Comparison of ENCODE assay signal across 11 mouse cellular contexts in the genomic region with DNA sequence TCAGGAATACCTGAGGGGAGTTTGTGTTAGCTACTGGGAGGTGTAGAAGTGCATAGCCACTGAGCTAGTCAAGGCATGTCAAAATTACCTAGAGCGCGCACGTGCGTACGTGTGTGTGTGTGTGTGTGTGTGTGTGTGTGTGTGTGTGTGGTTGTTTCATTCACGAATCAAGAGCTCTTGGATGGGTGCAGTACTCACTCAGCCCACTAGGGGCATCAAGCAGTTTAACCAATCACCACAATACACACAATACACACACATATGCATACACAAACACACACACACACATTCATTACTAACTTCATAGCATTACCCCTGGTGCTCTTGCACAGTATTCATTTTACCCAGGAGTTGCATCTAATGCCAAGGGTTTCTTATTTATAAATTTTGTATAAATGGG.
DNase-seq lines count a peak whose midpoint lies in the region; ATAC-seq and TF ChIP-seq lines count a peak whose summit lies in the region.
"Had no signal": no experiment of that assay in that cellular context is flagged by ENCODE, and none has a peak within 500 bp of the region (broad histone marks: within the 10 kb centered on the region; RNA-seq: fewer than 3 reads in every experiment).

No protein-coding gene starts in this region.

- H3K36me3 ChIP-seq in hindbrain, embryonic 10.5 days = no peaks in the 10 kb centered on the region
- no peaks in the 10 kb centered on the region for H3K36me3 ChIP-seq in hindbrain, embryonic 13.5 days
- H3K36me3 ChIP-seq in lung, embryonic 14.5 days (ENCODE audit: insufficient read depth) = no peaks in the 10 kb centered on the region
- H3K36me3 ChIP-seq in embryonic facial prominence, embryonic 11.5 days (replicated peaks; ENCODE audit: control insufficient read depth, insufficient read depth, low read depth, low read length) = no peaks in the 10 kb centered on the region
- H3K36me3 ChIP-seq: forebrain, embryonic 10.5 days had no signal

- WGBS in hindbrain, embryonic 10.5 days = 86% methylated on average over 6 of the region's 6 CpGs
- WGBS in hindbrain, embryonic 13.5 days = 88% methylated on average over 6 of the region's 6 CpGs
- WGBS in lung, embryonic 14.5 days = 83% methylated on average over 6 of the region's 6 CpGs
- WGBS in embryonic facial prominence, embryonic 11.5 days = 81% methylated on average over 6 of the region's 6 CpGs

- no peaks in the 10 kb centered on the region for H3K9me3 ChIP-seq in hindbrain, embryonic 10.5 days
- H3K9me3 ChIP-seq in hindbrain, embryonic 13.5 days = no peaks in the 10 kb centered on the region
- no peaks in the 10 kb centered on the region for H3K9me3 ChIP-seq in lung, embryonic 14.5 days (ENCODE audit: low read depth, low read length)
- H3K9me3 ChIP-seq in embryonic facial prominence, embryonic 11.5 days (replicated peaks; ENCODE audit: control insufficient read depth, low read length) = no peaks in the 10 kb centered on the region
- H3K9me3 ChIP-seq: forebrain, embryonic 10.5 days had no signal

- peak; percentile 26 for DNase-seq in hindbrain, embryonic 10.5 days (ENCODE audit: low spot score)
- peak; percentile 6 for DNase-seq in lung, embryonic 14.5 days
- no peak for DNase-seq in lung, postnatal 14 days
- DNase-seq in MEL-GATA-1-ER (ENCODE audit: extremely low read depth, low read depth) = peak; percentile 1
- DNase-seq in embryonic facial prominence, embryonic 11.5 days (ENCODE audit: low spot score) = peak; percentile 33
- no peak for DNase-seq in ovary, postnatal 10 days (ENCODE audit: low spot score)
- DNase-seq in adrenal gland, adult 2 months = no peak
- DNase-seq: cerebellum, adult 11-12 months; lung, adult 18-20 months had no signal

- no peaks in the 10 kb centered on the region for H3K27me3 ChIP-seq in hindbrain, embryonic 10.5 days (ENCODE audit: insufficient read depth, poor library complexity, severe bottlenecking)
- no peaks in the 10 kb centered on the region for H3K27me3 ChIP-seq in hindbrain, embryonic 13.5 days
- H3K27me3 ChIP-seq in lung, embryonic 14.5 days (ENCODE audit: insufficient read depth, low read length) = no peaks in the 10 kb centered on the region
- no peaks in the 10 kb centered on the region for H3K27me3 ChIP-seq in embryonic facial prominence, embryonic 11.5 days (ENCODE audit: control insufficient read depth, insufficient read depth, low read length)

- no peak overlapping the region for H3K9ac ChIP-seq in hindbrain, embryonic 13.5 days
- H3K9ac ChIP-seq in lung, embryonic 14.5 days = no peak overlapping the region
- no peak overlapping the region for H3K9ac ChIP-seq in embryonic facial prominence, embryonic 11.5 days (replicated peaks; ENCODE audit: low read length)

- no peak overlapping the region for H3K4me3 ChIP-seq in hindbrain, embryonic 10.5 days
- no peak overlapping the region for H3K4me3 ChIP-seq in hindbrain, embryonic 13.5 days
- no peak overlapping the region for H3K4me3 ChIP-seq in lung, embryonic 14.5 days (ENCODE audit: low read depth, low read length)
- no peak overlapping the region for H3K4me3 ChIP-seq in embryonic facial prominence, embryonic 11.5 days (ENCODE audit: low read depth, low read length)
- H3K4me3 ChIP-seq: forebrain, embryonic 10.5 days had no signal

- H3K27ac ChIP-seq in hindbrain, embryonic 10.5 days = no peak overlapping the region
- no peak overlapping the region for H3K27ac ChIP-seq in hindbrain, embryonic 13.5 days
- H3K27ac ChIP-seq in lung, embryonic 14.5 days (ENCODE audit: low read depth) = no peak overlapping the region
- H3K27ac ChIP-seq in embryonic facial prominence, embryonic 11.5 days (replicated peaks; ENCODE audit: low read depth, low read length) = no peak overlapping the region
- H3K27ac ChIP-seq: forebrain, embryonic 10.5 days had no signal

- no peaks in the 10 kb centered on the region for H3K4me1 ChIP-seq in hindbrain, embryonic 10.5 days (replicated peaks)
- H3K4me1 ChIP-seq in hindbrain, embryonic 13.5 days (replicated peaks) = no peaks in the 10 kb centered on the region
- no peaks in the 10 kb centered on the region for H3K4me1 ChIP-seq in lung, embryonic 14.5 days (ENCODE audit: insufficient read depth)
- no peaks in the 10 kb centered on the region for H3K4me1 ChIP-seq in embryonic facial prominence, embryonic 11.5 days (ENCODE audit: control insufficient read depth, insufficient read depth, low read length)
- H3K4me1 ChIP-seq: forebrain, embryonic 10.5 days had no signal

- H3K4me2 ChIP-seq in hindbrain, embryonic 13.5 days = no peak overlapping the region
- H3K4me2 ChIP-seq in lung, embryonic 14.5 days = no peak overlapping the region
- no peak overlapping the region for H3K4me2 ChIP-seq in embryonic facial prominence, embryonic 11.5 days (ENCODE audit: low read depth, low read length)

- peak; percentile 57 for TF ChIP-seq CTCF in lung, embryonic 14.5 days (IDR thresholded peaks at IDR 0.05; ENCODE audit: low read depth)

- no peak for ATAC-seq in hindbrain, embryonic 13.5 days (ENCODE audit: low FRiP score)
- no peak for ATAC-seq in lung, embryonic 14.5 days (ENCODE audit: insufficient read depth)
- ATAC-seq in embryonic facial prominence, embryonic 11.5 days (replicated peaks; ENCODE audit: insufficient number of reproducible peaks, low FRiP score, low TSS enrichment, low read depth) = no peak

Comparison
In these comparisons a context has a peak if more than half of its experiments do, and no peak if none do; other contexts are left out.
1. DNase-seq: peak in hindbrain, embryonic 10.5 days (single experiment), lung, embryonic 14.5 days (single experiment), MEL-GATA-1-ER (single experiment) and embryonic facial prominence, embryonic 11.5 days (single experiment); none in lung, postnatal 14 days (single experiment), ovary, postnatal 10 days (single experiment) and adrenal gland, adult 2 months (single experiment).